22 mouse cellular contexts compared by ENCODE assay signal in genomic region chr16:9439891-9440290, GRCm38 (mm10).
A peak's percentile ranks its signal among the peaks of the same experiment; 100 is the strongest.
DNase-seq lines count a peak whose midpoint lies in the region; ATAC-seq lines count a peak whose summit lies in the region.
"Had no signal": no experiment of that assay in that cellular context is flagged by ENCODE, and none has a peak within 500 bp of the region (broad histone marks: within the 10 kb centered on the region; RNA-seq: fewer than 3 reads in every experiment).

No protein-coding gene starts in this region.

- H3K36me3 ChIP-seq in neural tube, embryonic 11.5 days (ENCODE audit: control insufficient read depth, insufficient read depth, low read length) = no peaks in the 10 kb centered on the region
- no peaks in the 10 kb centered on the region for H3K36me3 ChIP-seq in neural tube, embryonic 12.5 days
- H3K36me3 ChIP-seq in neural tube, embryonic 15.5 days = no peaks in the 10 kb centered on the region
- H3K36me3 ChIP-seq in neural tube, embryonic 13.5 days = no peaks in the 10 kb centered on the region
- no peaks in the 10 kb centered on the region for H3K36me3 ChIP-seq in neural tube, embryonic 14.5 days (ENCODE audit: control insufficient read depth, insufficient read depth, low read length)
- H3K36me3 ChIP-seq: G1E had no signal

- no peaks in the 10 kb centered on the region for H3K4me1 ChIP-seq in neural tube, embryonic 11.5 days (ENCODE audit: control insufficient read depth, insufficient read depth, low read length)
- H3K4me1 ChIP-seq in neural tube, embryonic 12.5 days = no peaks in the 10 kb centered on the region
- no peaks in the 10 kb centered on the region for H3K4me1 ChIP-seq in neural tube, embryonic 15.5 days
- no peaks in the 10 kb centered on the region for H3K4me1 ChIP-seq in neural tube, embryonic 13.5 days (replicated peaks)
- no peaks in the 10 kb centered on the region for H3K4me1 ChIP-seq in neural tube, embryonic 14.5 days (ENCODE audit: control insufficient read depth, insufficient read depth, low read length)

- peak; percentile 69 for ATAC-seq in neural tube, embryonic 11.5 days (ENCODE audit: insufficient read depth, low FRiP score, low TSS enrichment)
- ATAC-seq in neural tube, embryonic 12.5 days (ENCODE audit: low FRiP score, low read depth) = peak; percentile 77
- ATAC-seq in neural tube, embryonic 15.5 days (ENCODE audit: low FRiP score) = no peak
- peak; percentile 56; the same call in 1 of the 2 replicates for ATAC-seq in neural tube, embryonic 13.5 days (ENCODE audit: low read depth)
- ATAC-seq in neural tube, embryonic 14.5 days (ENCODE audit: low read depth) = no peak
- ATAC-seq in erythroblast, adult 5-6 weeks (replicated peaks; ENCODE audit: low FRiP score, poor library complexity, severe bottlenecking) = no peak
- ATAC-seq: activated CD4-positive, CD25-positive, alpha-beta regulatory T cell, adult 4 months; CD4-positive, CD25-positive, alpha-beta regulatory T cell, adult 4 months; Patski had no signal

- no peak for DNase-seq in neural tube, embryonic 11.5 days (ENCODE audit: low spot score)
- no peak for DNase-seq in neural tube, embryonic 10.5 days (ENCODE audit: extremely low spot score, low spot score)
- DNase-seq in kidney, adult 11 months = no peak
- DNase-seq: adrenal gland, adult 2 months; adrenal gland, adult 8-10 months; adrenal gland, postnatal 10 days; adrenal gland, postnatal 14 days; adrenal gland, postnatal 25 days; adrenal gland, postnatal 36 days; B cell, adult 2 months; cerebellum, adult 11 months; cerebellum, adult 11-12 months had no signal

- H3K27me3 ChIP-seq in neural tube, embryonic 11.5 days (ENCODE audit: control insufficient read depth, insufficient read depth, low read length) = no peaks in the 10 kb centered on the region
- 0 out of 2 replicates have a peak, but pooled peaks cover 4% of the 10 kb centered on the region for H3K27me3 ChIP-seq in neural tube, embryonic 12.5 days (replicated peaks)
- H3K27me3 ChIP-seq in neural tube, embryonic 15.5 days (replicated peaks) = peaks cover 3% of the 10 kb centered on the region; the same call in 1 of the 2 replicates
- peaks cover 16% of the 10 kb centered on the region for H3K27me3 ChIP-seq in neural tube, embryonic 13.5 days
- H3K27me3 ChIP-seq in neural tube, embryonic 14.5 days (ENCODE audit: control insufficient read depth, insufficient read depth, low read length) = no peaks in the 10 kb centered on the region
- H3K27me3 ChIP-seq: CH12.LX had no signal

- no peak overlapping the region for H3K27ac ChIP-seq in neural tube, embryonic 11.5 days (ENCODE audit: low read depth, low read length)
- no peak overlapping the region for H3K27ac ChIP-seq in neural tube, embryonic 12.5 days
- H3K27ac ChIP-seq in neural tube, embryonic 15.5 days (replicated peaks) = no peak overlapping the region
- H3K27ac ChIP-seq in neural tube, embryonic 13.5 days (replicated peaks) = no peak overlapping the region
- H3K27ac ChIP-seq in neural tube, embryonic 14.5 days (ENCODE audit: low read depth, low read length) = 0 out of 2 replicates have a peak overlapping the region, but pooled peaks have one; percentile 16

- H3K4me2 ChIP-seq in neural tube, embryonic 11.5 days (ENCODE audit: low read depth) = no peak overlapping the region
- H3K4me2 ChIP-seq in neural tube, embryonic 12.5 days (replicated peaks) = no peak overlapping the region
- no peak overlapping the region for H3K4me2 ChIP-seq in neural tube, embryonic 15.5 days
- no peak overlapping the region for H3K4me2 ChIP-seq in neural tube, embryonic 13.5 days
- H3K4me2 ChIP-seq in neural tube, embryonic 14.5 days (ENCODE audit: low read depth, low read length) = no peak overlapping the region

- H3K9me3 ChIP-seq in neural tube, embryonic 11.5 days (ENCODE audit: control insufficient read depth, low read length) = no peaks in the 10 kb centered on the region
- no peaks in the 10 kb centered on the region for H3K9me3 ChIP-seq in neural tube, embryonic 12.5 days
- H3K9me3 ChIP-seq in neural tube, embryonic 15.5 days (replicated peaks) = no peaks in the 10 kb centered on the region
- no peaks in the 10 kb centered on the region for H3K9me3 ChIP-seq in neural tube, embryonic 13.5 days
- H3K9me3 ChIP-seq in neural tube, embryonic 14.5 days (ENCODE audit: control insufficient read depth, low read length) = no peaks in the 10 kb centered on the region
- H3K9me3 ChIP-seq: G1E had no signal

- WGBS in neural tube, embryonic 11.5 days = 78% methylated on average over 1 of the region's 1 CpGs
- 56% methylated on average over 1 of the region's 1 CpGs for WGBS in neural tube, embryonic 12.5 days
- WGBS in neural tube, embryonic 15.5 days = 57% methylated on average over 1 of the region's 1 CpGs
- WGBS in neural tube, embryonic 13.5 days = 47% methylated on average over 1 of the region's 1 CpGs
- WGBS in neural tube, embryonic 14.5 days = 46% methylated on average over 1 of the region's 1 CpGs

- H3K4me3 ChIP-seq in neural tube, embryonic 11.5 days (ENCODE audit: low read depth, low read length) = no peak overlapping the region
- H3K4me3 ChIP-seq in neural tube, embryonic 12.5 days = no peak overlapping the region
- no peak overlapping the region for H3K4me3 ChIP-seq in neural tube, embryonic 15.5 days (replicated peaks)
- H3K4me3 ChIP-seq in neural tube, embryonic 13.5 days = no peak overlapping the region
- no peak overlapping the region for H3K4me3 ChIP-seq in neural tube, embryonic 14.5 days (ENCODE audit: low read depth, low read length)

- no peak overlapping the region for H3K9ac ChIP-seq in neural tube, embryonic 11.5 days (ENCODE audit: low read length)
- H3K9ac ChIP-seq in neural tube, embryonic 12.5 days = no peak overlapping the region
- H3K9ac ChIP-seq in neural tube, embryonic 15.5 days (replicated peaks) = no peak overlapping the region
- no peak overlapping the region for H3K9ac ChIP-seq in neural tube, embryonic 13.5 days
- no peak overlapping the region for H3K9ac ChIP-seq in neural tube, embryonic 14.5 days (replicated peaks; ENCODE audit: low read depth, low read length)

Comparison
In these comparisons a context has a peak if more than half of its experiments do, and no peak if none do; other contexts are left out.
1. ATAC-seq: peak in neural tube, embryonic 11.5 days (single experiment), neural tube, embryonic 12.5 days (single experiment) and neural tube, embryonic 13.5 days (single experiment); none in neural tube, embryonic 15.5 days (single experiment), neural tube, embryonic 14.5 days (single experiment) and erythroblast, adult 5-6 weeks (single experiment).